Mouse (Mus musculus): ENCODE results near the gene Irx1. TPM values are rescaled to one million over a fixed set of nuclear protein-coding genes. Genes with fewer than 3 reads are reported as not detected.

The Irx1 gene
- total RNA-seq, 2 experiments from 2014 or later = 5.1 to 5.6 TPM

DNA sequence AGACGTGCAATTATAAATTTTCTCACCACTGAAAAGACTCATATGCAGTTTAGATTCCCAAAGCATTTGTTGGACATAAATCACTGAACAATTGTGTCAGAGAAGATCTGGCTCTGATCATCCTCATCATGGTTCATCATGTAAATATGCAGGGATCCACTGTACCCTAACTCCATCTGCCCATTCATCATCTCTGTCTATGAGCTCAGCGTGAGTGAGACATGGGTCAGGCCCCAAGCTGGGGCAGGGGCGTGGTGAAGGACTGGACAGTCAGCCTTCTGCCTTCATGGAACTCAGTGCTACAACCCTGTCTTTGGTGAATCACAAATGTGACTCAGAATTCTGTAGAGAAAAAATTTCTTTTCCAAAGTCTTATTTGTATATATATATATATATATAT lies 53.2 kb downstream of the Irx1 start:
- no peak for DNase-seq
